Mouse (Mus musculus): Measurements from ENCODE around the gene Dock11.

Gene Dock11

GRCm38 (mm10) chrX:36101318-36101717, 212.7 kb downstream of the Dock11 start:
- no peak for DNase-seq (ENCODE audit: low read depth, low spot score)

- no peak for DNase-seq (ENCODE audit: low read depth, low spot score)
These were observed 220.0 kb downstream of the Dock11 start for GRCm38 (mm10) chrX:36108601-36109000.

DNA sequence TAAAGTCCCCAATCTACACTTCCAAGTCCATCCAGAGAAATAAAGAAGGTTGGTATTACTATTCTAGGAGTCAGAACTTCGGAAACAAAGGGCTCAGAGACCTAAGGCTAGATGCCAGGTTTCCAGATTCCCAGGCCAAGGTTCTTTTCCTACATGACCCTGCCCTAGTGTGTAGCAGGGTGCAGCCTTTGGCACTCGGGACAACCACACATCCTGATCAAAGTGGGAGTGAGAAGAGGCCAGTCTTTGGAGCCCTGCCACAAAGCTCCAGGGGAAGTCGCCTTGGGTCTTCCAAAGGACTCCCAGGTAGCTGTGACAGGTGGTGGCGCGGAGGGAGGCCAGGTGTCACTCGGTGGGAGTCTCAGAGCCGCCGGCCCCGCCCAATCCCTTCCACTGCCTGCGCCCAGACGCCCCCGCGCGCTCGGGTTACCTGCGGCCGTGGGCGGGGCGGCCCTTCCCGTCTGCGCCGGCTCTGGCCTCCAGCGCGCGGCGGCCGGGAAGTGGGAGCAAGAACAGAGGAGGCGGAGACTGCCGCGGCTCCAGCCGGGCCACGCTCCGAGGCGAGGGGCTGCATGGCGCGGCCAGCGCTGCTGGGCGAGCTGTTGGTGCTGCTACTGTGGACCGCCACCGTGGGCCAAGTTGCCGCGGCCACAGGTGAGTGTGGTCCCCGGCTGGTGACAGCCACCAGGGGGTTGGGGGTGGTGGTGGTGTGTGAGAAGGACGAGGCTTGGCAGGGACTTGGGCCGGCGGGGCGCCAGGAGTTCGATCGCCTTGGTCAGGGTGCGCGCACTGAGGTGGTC, 223.2 kb downstream of the Dock11 start, which contains the start of gene Il13ra1:
TSS of gene Il13ra1 (plus strand) at position 489 of the 800 bp plus-strand sequence.
- DNase-seq (ENCODE audit: low read depth, low spot score), result peak; percentile 3

DNA sequence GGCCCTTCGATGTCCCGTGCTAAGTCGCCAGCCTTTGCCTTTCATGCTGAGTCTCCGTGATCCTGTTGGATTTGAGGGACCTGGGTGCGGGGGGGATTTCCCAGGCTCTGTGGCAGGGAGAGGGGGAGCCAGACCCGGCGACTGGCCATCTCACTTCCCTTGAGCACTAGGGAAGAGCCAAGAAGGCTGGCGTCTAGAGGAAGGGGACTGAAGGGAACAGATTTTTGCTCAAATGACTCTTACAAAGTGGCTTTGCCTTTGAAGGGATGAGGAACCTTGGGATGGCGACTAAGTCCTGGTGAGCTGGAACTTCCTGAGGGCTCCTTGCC, 223.8 kb downstream of the Dock11 start:
- DNase-seq (ENCODE audit: low read depth, low spot score), result no peak

- no peak for DNase-seq (ENCODE audit: low read depth, low spot score)
These were observed 226.5 kb downstream of the Dock11 start for GRCm38 (mm10) chrX:36115171-36115570.
